Mouse (Mus musculus) gastrocnemius, adult 2 months (tissue): ENCODE measurements around the gene Zmat5. TPM values are rescaled to one million over a fixed set of nuclear protein-coding genes. Genes with fewer than 3 reads are reported as not detected.

Experiments used
- DNase-seq: peaks from one replicate; pipeline ENCODE4 v3.0.0; 2022
- H3K27ac ChIP-seq: fragments of 200-600 bp; 2 replicates; pipeline ENCODE4 v1.8.1; 2022; ENCODE audit warnings: mild to moderate bottlenecking
- H3K4me3 ChIP-seq: fragments of 200-600 bp; 2 replicates; pipeline ENCODE4 v1.8.1; 2022; ENCODE audit warnings: mild to moderate bottlenecking, moderate library complexity
- CTCF ChIP-seq: fragments of 200-600 bp; IDR thresholded peaks from 2 replicates; pipeline ENCODE4 v1.8.1; 2022; ENCODE audit warnings: antibody characterized with exemption, mild to moderate bottlenecking, moderate library complexity
- intact Hi-C: fragments of 180-260 bp; cut with DNase I; formaldehyde crosslinking; loops from one replicate; pipeline ENCODE4 v1.15.1; 2025
- long read RNA-seq, 2 experiments: library from polyadenylated mRNA; stranded (forward); transcript quantifications; one replicate each; pipeline ENCODE4 v2.0.0; 2021
- total RNA-seq, 2 experiments: library from RNA; stranded (reverse); gene quantifications; 2 replicates each; pipeline ENCODE4 v1.2.3; 2021

Gene Zmat5
- 10 to 100 TPM; 23.3 to 28.5 TPM for total RNA-seq
- long read RNA-seq, experiment 1, transcript Zmat5-201 (6 exons, 792 nt) = major isoform, 7 of 21 reads
- long read RNA-seq, experiment 1, partial matches to known transcripts = 2 of 21 reads
- long read RNA-seq, experiment 1, other reads (novel, unspliced or antisense) = 12 of 21 reads
- long read RNA-seq, experiment 2, transcript Zmat5-201 (6 exons, 792 nt) = major isoform, 6 of 18 reads
- long read RNA-seq, experiment 2, partial matches to known transcripts = 1 of 18 reads
- long read RNA-seq, experiment 2, other reads (novel, unspliced or antisense) = 11 of 18 reads

- intact Hi-C loops = loop anchor here (5.0 kb wide), 1 partner anchor 202 kb away; no protein-coding TSS in a partner anchor
- TF ChIP-seq CTCF = no peak
- DNase-seq = peak; percentile 95
- Histone ChIP-seq H3K27ac (peak within 1 kb of the TSS; percentile 96), H3K4me3 (peak within 1 kb of the TSS; percentile 97)
These were observed at the start of gene Zmat5, which contains the start of gene Uqcr10 for GRCm38 (mm10) chr11:4704072-4704964. Zmat5 (plus strand) TSS chr11:4704678. Uqcr10 (minus strand) TSS chr11:4704342.

DNA sequence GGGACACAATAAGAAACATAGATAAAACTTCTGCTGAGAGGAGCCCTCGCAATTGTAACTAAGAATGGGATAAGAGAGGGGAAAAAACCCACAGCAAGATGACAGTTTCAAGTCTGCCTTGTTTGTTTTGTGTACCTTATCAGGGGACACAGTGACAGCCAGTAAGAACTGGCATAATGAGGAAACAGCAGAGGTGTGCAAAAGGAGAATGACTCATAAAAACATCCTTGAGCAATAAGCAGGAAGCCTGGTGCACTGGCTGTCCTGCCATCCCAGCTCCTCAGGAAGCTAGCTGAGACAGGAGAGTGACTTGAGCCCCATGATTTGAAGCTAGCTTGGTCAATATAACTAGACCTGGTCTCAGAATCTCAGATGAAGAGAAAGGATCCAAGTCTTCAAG, 44.7 kb upstream of the Zmat5 start:
- no peak for DNase-seq
- no peak overlapping the region for H3K27ac ChIP-seq
- intact Hi-C loops = no loop called here
- H3K4me3 ChIP-seq = no peak overlapping the region
- no peak for TF ChIP-seq CTCF

GRCm38 (mm10) chr11:4660309-4661025, 44.0 kb upstream of the Zmat5 start:
- DNase-seq = no peak
- Histone ChIP-seq H3K27ac (no peak overlapping the region), H3K4me3 (no peak overlapping the region)
- intact Hi-C loops = no loop called here
- TF ChIP-seq CTCF = no peak

DNA sequence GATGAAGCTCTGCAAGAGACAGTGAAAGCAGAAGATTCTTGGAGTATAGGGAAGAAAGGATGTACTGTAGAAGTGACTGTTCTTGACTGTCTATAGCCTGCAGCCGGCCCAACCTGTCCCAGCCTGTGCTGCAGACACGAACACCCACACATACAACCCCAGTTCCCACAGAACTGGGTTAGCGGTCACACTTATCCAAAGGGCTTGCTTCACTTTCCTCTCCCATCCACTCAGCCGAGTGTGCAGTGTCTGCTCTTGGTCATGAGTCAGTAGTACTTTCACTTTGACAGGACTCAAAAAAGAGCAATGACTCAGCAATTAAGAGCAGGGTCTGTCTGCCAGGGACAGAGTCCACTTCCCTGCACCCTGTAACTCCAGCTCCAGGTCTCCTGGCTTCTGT, 43.2 kb upstream of the Zmat5 start:
- H3K4me3 ChIP-seq = no peak overlapping the region
- intact Hi-C loops = no loop called here
- H3K27ac ChIP-seq = peak overlapping the region; percentile 31; the same call in 1 of the 2 replicates
- DNase-seq = no peak
- no peak for TF ChIP-seq CTCF

DNA sequence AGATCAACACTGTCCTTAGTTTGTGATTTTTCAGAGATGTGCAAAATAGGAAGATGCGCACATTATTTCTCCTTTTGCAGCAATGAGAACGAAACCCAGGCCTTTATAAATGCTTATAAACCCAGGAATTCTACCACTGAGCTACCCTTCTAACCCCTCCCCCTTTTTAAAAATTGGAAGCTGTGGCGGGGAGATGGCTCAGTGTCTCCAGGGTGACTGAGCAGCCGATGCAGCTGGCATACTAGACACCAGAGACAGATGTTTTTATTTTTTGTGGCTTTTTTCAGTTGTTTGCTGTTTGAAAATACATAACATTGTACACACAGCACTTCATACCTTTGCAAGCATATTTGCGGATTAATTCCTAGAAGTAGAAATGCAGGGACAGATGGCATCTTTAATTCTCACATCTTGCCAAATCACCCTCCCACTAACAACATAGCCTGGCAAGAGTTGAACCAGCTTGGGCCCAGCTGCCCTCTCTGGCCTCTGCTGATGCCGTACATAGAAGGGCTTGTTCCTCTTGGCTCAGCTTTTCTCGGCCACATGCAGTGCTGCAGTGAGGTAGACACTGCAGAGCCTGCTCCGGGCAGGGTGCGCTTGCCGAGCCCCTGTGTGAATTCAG, 42.5 kb upstream of the Zmat5 start:
- Histone ChIP-seq H3K4me3 (no peak overlapping the region), H3K27ac (peak overlapping the region; percentile 31)
- no peak for DNase-seq
- intact Hi-C loops = no loop called here
- no peak for TF ChIP-seq CTCF

DNA sequence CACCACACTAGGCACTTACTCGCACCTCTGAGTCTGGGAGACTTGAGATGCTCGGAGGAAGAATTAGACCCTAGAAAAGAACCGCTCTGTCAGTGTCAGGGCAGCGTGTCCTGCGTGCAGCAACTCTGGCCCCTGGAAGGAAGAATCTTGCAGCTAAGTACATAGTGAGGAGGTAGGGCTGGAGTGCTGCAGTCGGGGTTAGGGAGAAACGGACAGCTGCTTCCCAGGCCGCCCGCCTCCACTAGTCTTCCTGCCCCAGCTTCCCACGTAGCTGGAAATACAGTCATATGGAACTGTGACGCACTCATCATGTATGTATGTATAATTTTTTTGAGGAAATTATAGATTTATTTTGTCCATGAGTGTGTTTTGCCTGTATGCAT, 42.0 kb upstream of the Zmat5 start:
- intact Hi-C loops = no loop called here
- DNase-seq = no peak
- TF ChIP-seq CTCF = no peak
- Histone ChIP-seq H3K27ac (peak overlapping the region; percentile 7; the same call in 1 of the 2 replicates), H3K4me3 (no peak overlapping the region)

DNA sequence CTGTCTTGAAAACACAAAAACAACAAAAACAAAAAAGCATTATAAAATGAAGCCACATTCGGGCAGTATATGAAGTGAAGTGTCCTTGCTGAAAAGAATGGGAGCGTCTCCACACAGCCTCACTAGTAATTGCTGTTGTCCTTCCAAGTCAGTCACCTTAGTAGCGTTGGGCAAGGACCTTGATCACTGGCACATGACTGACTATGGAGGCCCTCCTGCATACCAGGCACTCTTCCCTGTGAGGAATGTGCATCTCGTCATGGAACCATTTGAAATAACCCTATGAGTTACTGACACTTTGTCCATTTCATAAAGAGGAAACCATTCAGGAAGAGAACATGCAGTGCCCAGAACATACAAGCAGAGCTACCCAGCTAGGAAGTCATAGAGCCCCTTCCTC, 32.7 kb upstream of the Zmat5 start:
- intact Hi-C loops = no loop called here
- no peak for DNase-seq
- Histone ChIP-seq H3K4me3 (no peak overlapping the region), H3K27ac (no peak overlapping the region; the same call in 1 of the 2 replicates)
- no peak for TF ChIP-seq CTCF

- Histone ChIP-seq H3K27ac (no peak overlapping the region; the same call in 1 of the 2 replicates), H3K4me3 (no peak overlapping the region)
- no peak for TF ChIP-seq CTCF
- no peak for DNase-seq
- intact Hi-C loops = no loop called here
These were observed 29.9 kb upstream of the Zmat5 start for GRCm38 (mm10) chr11:4674593-4674992.

- TF ChIP-seq CTCF = no peak
- Histone ChIP-seq H3K4me3 (no peak overlapping the region), H3K27ac (peak overlapping the region; percentile 24; the same call in 1 of the 2 replicates)
- intact Hi-C loops = no loop called here
- no peak for DNase-seq
These were observed 29.3 kb upstream of the Zmat5 start for GRCm38 (mm10) chr11:4675126-4675562.

GRCm38 (mm10) chr11:4675693-4676092, 28.8 kb upstream of the Zmat5 start:
- TF ChIP-seq CTCF = no peak
- Histone ChIP-seq H3K27ac (peak overlapping the region; percentile 35; the same call in 1 of the 2 replicates), H3K4me3 (no peak overlapping the region)
- intact Hi-C loops = no loop called here
- peak; percentile 52 for DNase-seq

DNA sequence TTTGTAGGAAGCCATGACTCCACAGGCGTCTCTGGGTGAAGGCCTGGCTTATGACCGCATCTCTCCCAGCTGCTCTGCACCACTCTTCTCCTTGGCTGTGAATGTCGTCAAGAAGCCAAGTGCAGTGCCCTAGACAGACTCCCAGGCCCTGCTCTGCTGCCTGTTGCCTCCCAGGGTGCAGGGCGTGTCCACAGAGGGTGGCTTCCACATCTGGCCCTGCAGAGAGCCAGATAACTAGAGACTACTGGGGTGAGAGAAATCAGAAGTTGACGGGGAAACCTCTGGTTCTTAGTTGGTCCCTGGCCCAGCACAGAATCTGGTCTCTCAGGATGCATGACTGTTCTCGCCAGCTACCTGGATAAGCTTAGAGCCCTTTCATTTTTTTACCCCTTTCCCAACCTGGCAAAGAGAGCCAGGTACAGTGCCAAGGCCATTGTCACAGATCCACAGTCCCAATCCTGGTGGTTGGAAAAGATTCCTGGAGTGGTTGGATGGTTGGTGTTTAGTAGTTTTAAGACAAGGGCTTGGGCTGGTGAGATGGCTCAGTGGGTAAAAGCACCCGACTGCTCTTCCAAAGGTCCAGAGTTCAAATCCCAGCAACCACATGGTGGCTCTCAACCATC, 27.1 kb upstream of the Zmat5 start:
- TF ChIP-seq CTCF = no peak
- intact Hi-C loops = no loop called here
- H3K4me3 ChIP-seq = no peak overlapping the region
- H3K27ac ChIP-seq = no peak overlapping the region
- no peak for DNase-seq
